Mouse (Mus musculus) CH12.LX (cell line): ENCODE results near the gene Abhd4. TPM values are rescaled to one million over a fixed set of nuclear protein-coding genes. Genes with fewer than 3 reads are reported as not detected.

ENCODE experiments used
- DNase-seq: peaks from one replicate; pipeline ENCODE4 v3.0.0-alpha.2; 2013; ENCODE audit errors: extremely low read depth
- H3K27ac ChIP-seq: 2 replicates; pipeline ENCODE4 v1.5.1; 2012; ENCODE audit warnings: low read depth, mild to moderate bottlenecking, control low read depth, moderate library complexity; ENCODE audit not compliant: insufficient read depth
- H3K27me3 ChIP-seq: replicated peaks from 2 replicates; pipeline ENCODE3; 2012; ENCODE audit warnings: inconsistent platforms
- H3K36me3 ChIP-seq, 2 experiments: replicated peaks in 1 of 2; 2 replicates each; pipeline versions ENCODE3 to v1.6.1; 2012; ENCODE audit warnings: inconsistent platforms in 1 of 2, low read length in 1 of 2, mild to moderate bottlenecking in 1 of 2, mixed read lengths in 1 of 2, moderate library complexity in 1 of 2; ENCODE audit not compliant: control insufficient read depth in 1 of 2, insufficient read depth in 1 of 2
- H3K4me1 ChIP-seq, 2 experiments: 2 replicates each; pipeline ENCODE4 v1.6.1; 2012; ENCODE audit warnings: inconsistent platforms in 1 of 2, moderate library complexity in 1 of 2; ENCODE audit not compliant: insufficient read depth in 2 of 2, control insufficient read depth in 1 of 2
- H3K4me2 ChIP-seq: 2 replicates; pipeline ENCODE4 v1.6.1; 2012; ENCODE audit warnings: low read depth, mild to moderate bottlenecking, control low read depth; ENCODE audit not compliant: poor library complexity, insufficient read depth, severe bottlenecking
- H3K4me3 ChIP-seq, 3 experiments: fragments of 150-350 bp in 1 of 3; sonication (generic) in 1 of 3; replicated peaks in 1 of 3; 2 replicates each; pipeline versions ENCODE3 to v1.5.1; 2011 to 2012; ENCODE audit warnings: low read depth in 2 of 3, low read length in 2 of 3, mild to moderate bottlenecking in 2 of 3, moderate library complexity in 2 of 3, control low read depth in 1 of 3, improper control_type of control experiment in 1 of 3, inconsistent platforms in 1 of 3, mixed read lengths in 1 of 3; ENCODE audit not compliant: poor library complexity in 1 of 3
- H3K79me2 ChIP-seq: replicated peaks from 2 replicates; pipeline ENCODE4 v1.6.1; 2012; ENCODE audit warnings: mild to moderate bottlenecking, moderate library complexity; ENCODE audit not compliant: control insufficient read depth, poor library complexity, insufficient read depth, severe bottlenecking; ENCODE audit errors: extremely low read depth
- H3K9ac ChIP-seq: 2 replicates; pipeline ENCODE4 v1.6.1; 2012; ENCODE audit warnings: low read depth, mild to moderate bottlenecking, control low read depth, moderate library complexity; ENCODE audit not compliant: insufficient read depth
- H3K9me3 ChIP-seq: replicated peaks from 2 replicates; pipeline ENCODE3; 2012; ENCODE audit warnings: low read length, inconsistent platforms, mixed read lengths
- BHLHE40 ChIP-seq: IDR thresholded peaks from 2 replicates; pipeline ENCODE4 v1.6.1; 2011; ENCODE audit warnings: mild to moderate bottlenecking, low read depth, low read length, improper control_type of control experiment
- E2F4 ChIP-seq: IDR thresholded peaks from 2 replicates; pipeline ENCODE4 v1.6.1; 2011; ENCODE audit warnings: low read depth, low read length, improper control_type of control experiment; ENCODE audit not compliant: insufficient replicate concordance
- ELF1 ChIP-seq: IDR thresholded peaks from 2 replicates; pipeline ENCODE4 v1.6.1; 2014; ENCODE audit warnings: low read depth, mild to moderate bottlenecking, inconsistent platforms, low read length, improper control_type of control experiment
- EP300 ChIP-seq: IDR thresholded peaks from 2 replicates; pipeline ENCODE4 v1.6.1; 2011; ENCODE audit warnings: low read length, improper control_type of control experiment
- GABPA ChIP-seq: IDR thresholded peaks from 2 replicates; pipeline ENCODE4 v1.6.1; 2012; ENCODE audit warnings: low read depth, low read length, improper control_type of control experiment, inconsistent platforms; ENCODE audit not compliant: insufficient replicate concordance
- HCFC1 ChIP-seq: IDR thresholded peaks from 2 replicates; pipeline ENCODE4 v1.6.1; 2012; ENCODE audit warnings: low read depth, mild to moderate bottlenecking, inconsistent platforms, low read length, improper control_type of control experiment
- MAFK ChIP-seq: IDR thresholded peaks from 2 replicates; pipeline ENCODE4 v1.6.1; 2011; ENCODE audit warnings: low read length, improper control_type of control experiment; ENCODE audit not compliant: insufficient replicate concordance
- NELFE ChIP-seq: IDR thresholded peaks from 2 replicates; pipeline ENCODE4 v1.6.1; 2011; ENCODE audit warnings: low read depth, low read length, improper control_type of control experiment
- NRF1 ChIP-seq: IDR thresholded peaks from 2 replicates; pipeline ENCODE4 v1.6.1; 2014; ENCODE audit warnings: low read depth, mild to moderate bottlenecking, inconsistent platforms, low read length, improper control_type of control experiment, moderate library complexity
- dilution Hi-C: fragments of 300-500 bp; cut with MboI; formaldehyde crosslinking; loops from 2 replicates; pipeline ENCODE4 v1.14.3; 2020; ENCODE audit warnings: low sequenced_read_pairs; ENCODE audit not compliant: extremely low pct_unique_long_range_greater_than_20kb, extremely low pct_ligation_motif_present
- in situ Hi-C: fragments of 300-500 bp; cut with MboI; formaldehyde crosslinking; loops from 3 replicates; pipeline ENCODE4 v1.14.3; 2019; ENCODE audit warnings: low sequenced_read_pairs, low pct_ligation_motif_present, low pct_unique_long_range_greater_than_20kb, mixed read lengths
- polyA plus RNA-seq: library from polyadenylated mRNA; unstranded; fragments of >175 nt; gene quantifications from 2 replicates; pipeline ENCODE4 v1.2.1, GENCODE M21; 2012; ENCODE audit warnings: low read depth; ENCODE audit not compliant: insufficient read length
- total RNA-seq, 2 experiments: library from RNA; depleted of rRNA; stranded (reverse); fragments of 300-350 nt in 1 of 2; fragments of >200 nt in 1 of 2; gene quantifications; 2 replicates each; pipeline ENCODE4 v1.2.3; 2012 to 2014

Abhd4 gene
- total and polyA plus RNA-seq, 3 experiments, result 15.9 to 23.0 (median 19.8) TPM

DNA sequence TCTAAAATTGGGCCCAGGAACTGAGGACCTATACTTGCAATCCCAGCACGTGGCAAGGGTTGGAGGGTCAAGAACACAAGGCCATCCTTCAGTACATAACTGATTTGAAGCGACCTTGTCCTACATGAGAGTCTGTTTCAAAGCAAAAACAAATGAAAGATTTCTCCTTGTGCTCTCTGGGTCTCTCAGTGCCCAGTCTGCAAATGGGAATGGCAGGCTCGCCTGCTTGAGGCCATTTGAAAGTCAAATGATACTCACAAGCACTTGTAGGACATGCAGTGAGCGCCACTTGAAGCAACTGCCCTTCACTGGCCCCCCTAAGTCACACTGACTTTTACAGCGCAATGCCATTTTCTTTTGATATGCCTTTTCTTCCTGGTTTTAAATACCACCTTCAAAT lies 13.4 kb upstream of the Abhd4 start:
- H3K9ac ChIP-seq, result no peak overlapping the region
- dilution Hi-C loops, result no loop called here
- TF ChIP-seq HCFC1 (no peak), MAFK (no peak), EP300 (no peak)
- no peak overlapping the region for H3K27ac ChIP-seq
- H3K4me3 ChIP-seq, result no peak overlapping the region
- no peak overlapping the region for H3K4me2 ChIP-seq
- H3K36me3 ChIP-seq, result peaks cover 47 to 91% of the 10 kb centered on the region in 2 experiments
- peaks cover 3% of the 10 kb centered on the region for H3K79me2 ChIP-seq
- no peak for DNase-seq
- peaks cover 11% of the 10 kb centered on the region for H3K9me3 ChIP-seq
- H3K4me1 ChIP-seq, result peaks cover 0 to 20% of the 10 kb centered on the region in 2 experiments; a peak in 2 of 4 replicates
- no peaks in the 10 kb centered on the region for H3K27me3 ChIP-seq
- in situ Hi-C loops, result no loop called here

DNA sequence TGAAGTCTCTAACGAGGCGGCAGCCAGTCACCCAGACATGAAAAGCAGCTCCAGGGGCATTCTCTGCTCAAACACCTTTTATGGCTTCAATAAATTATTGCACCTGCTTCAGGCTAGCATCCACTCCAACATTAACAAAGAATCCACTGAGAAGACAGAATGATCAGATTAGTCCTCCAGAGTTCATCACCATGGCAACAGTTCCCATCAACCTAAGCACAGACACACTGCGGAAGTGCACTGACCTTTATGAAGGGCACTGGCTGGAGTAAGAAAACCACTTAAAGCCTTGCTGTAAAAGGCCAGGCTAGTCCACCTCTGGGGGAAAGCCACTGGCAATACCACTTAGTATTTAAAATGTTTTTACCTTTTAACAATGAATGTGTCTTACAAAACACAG lies 9.8 kb upstream of the Abhd4 start:
- Histone ChIP-seq H3K27me3 (no peaks in the 10 kb centered on the region), H3K27ac (no peak overlapping the region), H3K4me2 (no peak overlapping the region), H3K4me1 (peaks cover 0 to 39% of the 10 kb centered on the region in 2 experiments; a peak in 2 of 4 replicates), H3K4me3 (no peak overlapping the region), H3K9ac (no peak overlapping the region), H3K79me2 (peaks cover 14% of the 10 kb centered on the region), H3K9me3 (peaks cover 11% of the 10 kb centered on the region), H3K36me3 (peaks cover 55 to 96% of the 10 kb centered on the region in 2 experiments)
- no peak for TF ChIP-seq EP300
- TF ChIP-seq GABPA, result no peak
- TF ChIP-seq NRF1, result no peak
- TF ChIP-seq HCFC1, result no peak
- TF ChIP-seq ELF1, result no peak
- no peak for TF ChIP-seq E2F4
- TF ChIP-seq NELFE, result no peak
- TF ChIP-seq BHLHE40, result no peak
- no peak for DNase-seq
- dilution Hi-C loops, result no loop called here
- in situ Hi-C loops, result no loop called here

DNA sequence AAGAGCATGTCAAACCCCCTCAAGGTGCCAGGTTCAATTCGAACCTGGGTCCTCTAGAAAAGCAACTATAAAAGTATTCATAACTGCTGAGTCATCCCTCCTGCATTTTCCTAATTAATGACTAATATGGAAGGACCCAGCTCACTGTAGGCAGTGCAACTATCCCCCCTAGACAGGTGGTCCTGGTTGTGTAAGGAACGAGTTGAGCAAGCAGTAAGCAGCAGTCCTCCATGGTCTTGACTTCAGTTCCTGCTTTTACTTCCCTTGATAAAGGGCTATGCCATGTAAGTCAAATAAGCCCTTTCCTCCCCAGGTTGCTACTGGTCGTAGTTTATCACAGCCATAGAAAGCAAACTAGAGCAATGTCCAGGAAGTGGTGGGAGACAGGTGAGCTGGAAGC lies 7.8 kb upstream of the Abhd4 start:
- no peak for DNase-seq
- Histone ChIP-seq H3K27ac (no peak overlapping the region), H3K4me3 (no peak overlapping the region), H3K4me2 (no peak overlapping the region), H3K9ac (no peak overlapping the region), H3K27me3 (no peaks in the 10 kb centered on the region), H3K36me3 (peaks cover 52 to 99% of the 10 kb centered on the region in 2 experiments), H3K4me1 (peaks cover 3 to 41% of the 10 kb centered on the region in 2 experiments; a peak in 3 of 4 replicates), H3K9me3 (peaks cover 11% of the 10 kb centered on the region), H3K79me2 (peaks cover 30% of the 10 kb centered on the region)
- in situ Hi-C loops (no loop called here), dilution Hi-C loops (no loop called here)
- TF ChIP-seq MAFK (0 out of 2 replicates have a peak, but pooled peaks have one; percentile 31), BHLHE40 (no peak)
